Mouse (Mus musculus): Measurements from ENCODE around the gene Naa38.
A peak's percentile ranks its signal among the peaks of the same experiment; 100 is the strongest.

Naa38 gene

DNA sequence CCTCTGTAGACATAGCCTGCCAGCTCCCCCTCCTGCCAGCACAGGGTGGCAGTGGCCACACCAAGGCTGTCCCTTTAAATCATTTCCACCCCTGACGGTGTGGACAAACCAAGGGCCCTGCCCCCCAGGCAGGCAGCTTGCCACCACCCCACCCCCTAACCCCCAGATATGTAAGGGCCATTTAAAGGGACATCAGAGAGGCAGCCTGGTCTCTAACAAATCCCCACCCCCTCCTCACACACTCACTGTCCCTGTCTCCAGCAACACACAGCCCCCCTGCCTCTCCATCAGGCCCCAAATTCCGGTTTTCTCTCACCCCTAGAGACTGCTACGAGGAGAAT, 20.0 kb downstream of the Naa38 start:
- peak; percentile 89 for DNase-seq

- DNase-seq: peak; percentile 84
These were observed 20.6 kb downstream of the Naa38 start for GRCm38 (mm10) chr11:69415668-69416451.

DNA sequence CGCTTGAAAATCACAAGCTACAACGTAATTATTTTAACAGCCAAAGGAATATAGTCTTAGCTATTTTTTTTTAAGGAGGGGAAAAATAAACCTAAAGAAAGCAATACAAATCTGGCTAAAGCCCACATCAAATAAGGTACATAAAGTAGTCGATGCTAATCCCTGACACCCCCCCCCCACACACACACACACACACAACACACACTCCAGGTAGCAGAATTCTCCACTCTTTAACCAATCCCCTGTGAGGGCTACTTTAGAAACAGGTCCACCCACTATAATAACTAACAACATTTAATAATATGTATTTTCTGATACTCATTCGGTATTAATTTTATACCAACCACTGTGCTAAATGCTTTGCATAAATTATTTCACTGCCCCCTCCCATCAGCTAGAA, 21.2 kb downstream of the Naa38 start:
- no peak for DNase-seq

DNA sequence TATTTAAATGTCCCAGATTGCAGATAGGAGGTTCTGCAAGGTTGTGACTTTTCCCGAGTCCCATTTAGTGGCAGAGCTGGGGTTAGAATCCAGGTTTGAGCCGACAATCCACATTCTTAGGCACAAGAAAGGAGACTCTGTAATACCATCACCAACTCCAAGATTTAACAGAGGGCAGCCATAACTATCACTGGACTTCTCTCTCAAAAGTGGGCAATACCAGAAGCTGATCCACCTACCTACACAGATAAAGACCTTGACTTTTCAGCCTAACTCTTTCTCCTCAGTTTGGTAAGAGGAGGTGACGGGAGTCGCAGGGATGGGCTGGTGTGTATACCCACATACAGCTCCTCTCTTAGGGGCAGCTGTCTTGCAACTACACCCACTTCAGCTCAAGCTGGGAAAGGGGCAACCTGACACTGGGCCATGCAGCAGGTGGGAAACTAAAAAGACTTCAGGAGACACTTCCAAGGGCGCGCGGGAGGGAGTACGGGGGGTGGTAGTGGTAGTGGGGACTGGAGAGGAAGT, 21.7 kb downstream of the Naa38 start:
- DNase-seq: no peak

DNA sequence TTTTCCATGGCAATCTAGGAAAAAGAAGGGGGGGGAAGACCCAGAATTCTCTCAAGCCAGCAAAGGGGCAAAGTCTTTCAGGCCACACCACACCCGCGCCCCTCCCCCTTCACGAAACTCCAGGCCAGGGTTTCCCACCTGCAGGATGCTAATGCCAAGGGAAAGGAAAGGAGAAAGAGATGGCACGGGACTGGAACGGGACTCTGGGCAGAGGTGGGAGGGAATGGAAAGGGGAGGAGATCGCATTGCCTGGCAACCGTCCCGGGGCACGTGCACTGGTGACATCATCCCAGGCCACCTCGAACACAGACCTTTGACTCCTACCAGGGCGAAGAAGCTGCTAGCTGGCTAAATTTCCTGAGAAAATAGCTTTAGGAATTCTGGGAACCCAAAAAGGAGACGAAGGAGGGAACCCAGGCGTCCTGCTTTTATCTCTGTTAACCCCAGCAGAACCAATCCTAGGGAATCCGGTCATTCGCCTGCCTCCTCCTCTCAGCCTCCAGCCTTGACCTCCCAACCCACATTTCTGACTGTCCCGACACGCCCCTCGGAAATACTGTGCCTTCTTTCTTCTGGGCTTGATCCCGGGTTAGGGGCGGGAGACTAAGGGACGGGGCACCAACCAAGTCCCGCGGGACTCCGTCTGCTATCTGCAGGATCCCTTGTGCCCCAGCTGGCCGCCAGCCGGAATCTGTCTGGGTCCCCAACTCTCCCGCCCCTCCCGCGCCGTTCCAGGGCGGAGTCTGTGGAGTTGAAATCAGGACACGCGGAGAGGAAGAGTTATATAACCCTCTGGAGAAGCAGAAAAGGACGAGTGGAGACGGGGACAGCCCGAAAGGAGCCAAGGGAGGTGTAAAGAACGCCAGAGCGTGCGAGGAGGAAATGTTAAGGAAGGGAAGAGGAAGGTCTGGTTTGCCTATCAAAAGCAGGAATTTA, 22.4 kb downstream of the Naa38 start:
- DNase-seq: peak; percentile 98

DNA sequence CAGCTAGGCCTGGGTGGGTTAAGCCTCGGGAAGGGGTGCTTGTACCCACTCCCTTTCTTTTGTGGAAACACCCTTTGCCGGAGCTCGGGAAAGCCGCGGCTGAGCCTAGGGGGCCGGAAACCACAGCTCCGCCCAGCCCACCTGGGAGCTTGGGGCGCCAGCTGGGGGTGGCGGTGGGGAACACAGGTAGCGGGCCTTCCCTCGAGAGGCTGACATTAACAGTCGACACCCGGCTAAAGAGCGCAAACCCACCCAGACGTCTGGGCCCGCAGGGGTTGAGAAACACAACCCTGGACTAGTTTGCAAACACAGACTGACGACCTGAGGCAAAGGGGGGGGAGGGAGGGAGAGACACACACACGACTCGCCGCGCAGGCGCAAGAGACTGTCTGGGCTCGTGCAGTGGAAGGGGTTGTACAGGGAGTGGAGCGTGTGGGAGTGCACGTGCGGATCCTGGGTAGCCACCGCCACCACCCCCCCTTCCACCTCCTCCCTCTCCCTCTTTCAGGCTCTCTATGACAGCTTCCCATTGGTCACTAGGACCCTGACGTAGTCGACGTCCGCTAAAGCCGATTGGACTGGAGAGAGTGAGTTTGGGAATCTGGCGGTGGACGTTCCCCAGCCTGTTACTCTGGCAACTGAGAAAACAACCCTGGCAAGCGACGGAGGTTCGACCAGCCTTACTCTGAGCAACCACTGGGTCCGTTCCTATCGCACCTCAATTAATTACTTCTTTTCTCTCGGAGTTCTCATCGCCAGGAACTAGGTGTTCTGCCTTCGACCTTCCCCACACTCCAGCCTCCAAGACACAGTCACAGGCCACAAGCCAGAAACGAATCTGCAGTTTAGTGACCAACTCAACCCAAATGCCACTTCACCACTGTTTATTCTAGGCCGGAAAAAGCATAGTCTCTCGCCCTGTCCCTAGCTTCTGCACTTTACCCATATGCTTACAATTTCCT, 23.5 kb downstream of the Naa38 start:
- DNase-seq: peak; percentile 98

DNA sequence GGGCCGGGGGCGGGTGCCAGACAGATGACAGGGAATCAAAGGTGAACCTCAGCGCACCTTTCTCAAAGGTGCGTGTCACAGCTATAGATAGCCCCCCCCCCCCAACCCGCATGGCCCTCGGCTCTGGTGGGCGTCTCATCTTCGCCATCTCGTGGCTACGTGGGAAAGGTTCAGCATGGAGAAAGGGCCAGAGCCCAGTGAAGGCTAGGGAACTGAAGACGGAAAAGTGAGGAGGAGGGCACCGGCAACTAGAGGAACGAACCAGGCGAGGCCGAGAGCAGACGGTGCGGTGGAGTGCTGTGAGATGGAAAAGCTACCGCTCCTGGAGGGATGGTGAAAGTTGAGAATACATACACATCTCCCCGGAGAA, 24.1 kb downstream of the Naa38 start:
- DNase-seq: peak; percentile 69

- peak; percentile 76 for DNase-seq
These were observed 24.7 kb downstream of the Naa38 start for GRCm38 (mm10) chr11:69419813-69420553.

GRCm38 (mm10) chr11:69420554-69421000, 25.3 kb downstream of the Naa38 start:
- peak; percentile 37 for DNase-seq

DNA sequence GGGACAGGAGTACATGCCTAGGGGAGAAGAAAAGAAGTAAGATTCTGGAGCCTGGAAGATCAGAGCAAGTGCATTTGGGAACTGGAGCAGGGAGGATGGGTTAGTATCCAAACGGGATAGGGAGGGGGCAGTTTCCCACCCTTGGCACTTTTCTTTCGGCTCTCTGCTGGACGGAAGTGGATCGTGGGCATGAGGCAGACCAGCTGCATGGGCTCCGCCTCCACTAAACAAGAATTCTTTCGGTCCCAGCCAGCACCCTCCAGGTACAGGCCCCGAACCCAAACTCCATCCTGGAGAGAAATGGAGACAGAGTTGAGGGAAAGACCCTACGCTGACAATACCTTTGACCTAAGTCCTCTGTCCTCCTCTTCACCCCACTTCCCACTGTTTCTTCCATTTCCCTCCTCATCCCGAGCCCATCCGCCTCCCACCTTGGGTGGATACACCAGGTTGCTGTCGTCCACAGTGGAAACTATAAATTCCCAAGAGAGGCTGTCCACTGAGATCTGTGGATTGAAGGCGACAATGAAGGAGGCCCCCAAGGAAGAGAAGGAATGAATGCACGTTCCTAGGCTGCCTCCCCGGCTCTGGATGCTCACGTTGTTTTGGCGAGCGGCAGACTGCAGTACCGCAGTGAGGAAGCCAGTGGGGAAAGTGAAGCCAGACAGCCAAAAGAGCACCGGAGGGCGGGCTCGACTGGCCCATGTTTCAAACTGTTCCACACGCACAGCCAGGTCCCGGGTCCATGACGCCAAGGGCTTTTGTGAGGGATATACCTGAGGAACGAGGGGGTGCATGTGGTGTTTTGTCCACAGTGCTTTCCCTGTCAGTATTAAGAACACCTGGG, 26.1 kb downstream of the Naa38 start:
- DNase-seq: peak; percentile 47

GRCm38 (mm10) chr11:69422842-69423241, 27.6 kb downstream of the Naa38 start:
- DNase-seq: peak; percentile 51

DNA sequence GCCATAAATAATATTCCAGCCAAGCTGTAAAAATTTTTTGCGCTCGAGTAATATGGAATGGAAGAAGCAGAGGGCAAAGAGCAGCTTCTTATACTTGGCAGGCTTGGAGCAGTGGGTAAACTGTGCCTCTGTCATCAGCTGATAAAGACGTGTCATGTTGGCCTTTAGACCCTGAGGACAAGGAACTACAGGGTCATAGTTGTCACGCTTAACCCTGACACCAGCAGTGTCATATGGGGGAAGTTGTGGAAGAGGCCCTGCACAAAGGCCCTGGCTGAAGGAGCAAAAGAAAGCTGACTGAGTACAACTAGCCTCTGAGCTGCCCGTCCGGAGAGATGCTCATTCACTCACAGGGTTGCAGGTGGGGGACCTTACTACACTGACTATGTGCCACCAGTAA, 28.6 kb downstream of the Naa38 start:
- no peak for DNase-seq

DNA sequence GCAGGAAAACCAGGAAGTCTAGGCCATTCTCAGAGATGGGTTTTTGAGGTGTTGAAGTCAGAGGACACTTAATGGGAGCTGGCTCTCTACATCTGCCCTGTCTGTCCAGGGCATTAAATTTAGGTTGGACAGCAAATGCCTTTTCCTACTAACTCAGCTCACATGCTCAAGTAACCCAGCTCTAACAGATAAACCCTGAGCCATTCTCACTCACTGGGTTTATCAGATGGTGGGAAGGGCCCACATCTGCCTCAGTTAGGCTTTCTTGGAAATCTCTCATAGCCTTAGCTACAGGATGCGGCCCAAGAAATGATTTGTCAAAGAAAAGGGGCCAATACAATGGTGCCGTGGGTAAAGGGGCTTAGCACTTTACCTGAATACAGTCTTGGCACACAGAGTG, 31.0 kb downstream of the Naa38 start:
- no peak for DNase-seq

DNA sequence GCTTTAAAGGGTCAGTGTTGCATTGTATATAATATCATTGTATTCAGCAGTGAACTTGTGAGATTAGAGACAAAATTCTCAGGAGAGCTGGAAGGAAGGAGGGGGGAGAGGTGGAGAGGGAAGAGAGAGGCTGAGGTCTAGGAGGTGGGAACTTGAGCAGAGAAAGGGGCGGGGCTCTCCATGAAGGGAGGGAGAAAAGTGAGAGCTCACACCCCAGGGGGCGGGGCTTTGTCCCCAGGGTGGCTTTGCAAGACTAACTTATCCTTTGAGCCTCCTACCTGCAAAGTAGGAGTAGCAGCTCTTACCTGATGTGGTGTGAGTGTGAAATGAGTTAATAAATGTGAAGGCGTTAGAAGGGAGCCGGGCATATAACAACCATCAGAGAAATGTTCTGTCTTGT, 33.5 kb downstream of the Naa38 start:
- no peak for DNase-seq

- no peak for DNase-seq
These were observed 34.0 kb downstream of the Naa38 start for GRCm38 (mm10) chr11:69429313-69429712.

DNA sequence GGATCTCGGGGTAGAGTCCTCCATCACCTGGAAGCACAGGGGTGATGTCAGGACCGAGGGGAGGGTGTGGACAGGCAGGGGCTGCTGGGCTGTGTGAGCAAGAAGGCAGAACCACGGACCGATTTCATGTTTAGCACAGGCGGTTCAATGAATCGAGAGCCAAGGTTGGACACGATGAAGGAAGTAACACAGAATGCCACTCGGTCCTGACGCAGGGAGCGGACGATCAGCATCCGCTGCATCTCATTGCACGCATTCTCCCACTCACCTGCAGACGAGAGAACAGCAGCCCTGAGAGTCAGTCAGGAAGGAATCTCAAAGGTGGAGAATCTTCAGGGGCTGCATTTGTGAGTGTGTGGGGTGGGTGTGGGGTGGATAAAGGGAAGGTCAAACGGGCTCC, 35.3 kb downstream of the Naa38 start:
- no peak for DNase-seq

DNA sequence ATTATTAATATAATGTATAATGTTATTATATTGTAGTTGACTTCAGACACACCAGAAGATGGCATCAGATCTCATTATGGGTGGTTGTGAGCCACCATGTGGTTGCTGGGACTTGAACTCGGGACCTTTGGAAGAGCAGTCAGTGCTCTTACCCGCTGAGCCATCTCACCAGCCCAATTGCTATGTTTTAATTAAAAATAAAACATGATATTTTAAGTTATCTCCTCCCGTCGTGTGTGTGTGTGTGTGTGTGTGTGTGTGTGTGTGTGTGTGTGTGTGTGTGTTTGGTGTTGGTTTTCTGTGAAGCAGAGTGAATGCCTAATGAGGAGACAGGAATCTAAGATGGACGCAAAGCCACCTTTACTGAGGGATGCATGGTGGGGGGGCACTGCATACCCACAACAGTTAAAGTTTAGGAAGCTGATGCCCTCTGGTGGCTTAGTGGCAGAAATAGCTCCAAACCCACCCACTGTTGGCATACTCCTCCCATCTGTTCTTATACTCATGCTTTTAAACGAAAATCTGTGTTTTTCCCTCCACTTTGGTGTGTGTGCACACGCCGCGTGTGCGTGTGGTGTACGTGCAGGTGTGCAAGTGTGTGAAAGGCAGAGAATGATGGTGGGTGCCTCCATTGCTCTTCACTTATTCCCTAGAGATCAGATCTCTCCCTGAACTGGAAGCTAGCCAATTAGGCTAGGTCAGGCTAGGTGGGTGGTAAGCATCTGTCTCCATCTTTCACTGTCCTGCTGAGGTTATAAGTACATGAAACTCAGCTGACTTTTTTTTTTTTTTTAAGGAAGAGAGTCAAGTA, 36.7 kb downstream of the Naa38 start:
- DNase-seq: peak; percentile 87

GRCm38 (mm10) chr11:69432640-69432982, 37.3 kb downstream of the Naa38 start:
- DNase-seq: peak; percentile 54

DNA sequence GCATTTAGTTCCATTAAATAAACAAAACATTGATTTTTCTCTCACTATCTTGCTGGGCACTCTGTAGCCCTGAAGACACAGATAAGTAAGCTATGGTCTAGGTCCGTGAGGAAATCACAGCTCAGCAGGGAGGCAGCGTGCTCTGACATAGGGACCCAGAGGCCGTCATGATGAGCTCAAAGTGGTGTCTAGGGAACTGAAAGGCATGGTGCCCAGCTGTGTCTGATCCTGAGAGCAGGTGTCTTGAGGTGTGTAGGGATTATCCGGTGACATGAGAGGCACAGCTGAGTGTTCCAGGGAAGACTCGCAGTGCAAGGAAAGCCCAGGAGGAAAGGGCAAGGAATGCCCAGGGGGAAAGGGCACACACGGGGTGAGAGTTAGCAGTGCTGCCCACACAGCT, 37.9 kb downstream of the Naa38 start:
- no peak for DNase-seq

- no peak for DNase-seq
These were observed 42.0 kb downstream of the Naa38 start for GRCm38 (mm10) chr11:69437291-69437690.

Data from cerebellum, adult 11-12 months (tissue).